Comparison of ENCODE assay signal across 8 mouse cellular contexts in the genomic region with DNA sequence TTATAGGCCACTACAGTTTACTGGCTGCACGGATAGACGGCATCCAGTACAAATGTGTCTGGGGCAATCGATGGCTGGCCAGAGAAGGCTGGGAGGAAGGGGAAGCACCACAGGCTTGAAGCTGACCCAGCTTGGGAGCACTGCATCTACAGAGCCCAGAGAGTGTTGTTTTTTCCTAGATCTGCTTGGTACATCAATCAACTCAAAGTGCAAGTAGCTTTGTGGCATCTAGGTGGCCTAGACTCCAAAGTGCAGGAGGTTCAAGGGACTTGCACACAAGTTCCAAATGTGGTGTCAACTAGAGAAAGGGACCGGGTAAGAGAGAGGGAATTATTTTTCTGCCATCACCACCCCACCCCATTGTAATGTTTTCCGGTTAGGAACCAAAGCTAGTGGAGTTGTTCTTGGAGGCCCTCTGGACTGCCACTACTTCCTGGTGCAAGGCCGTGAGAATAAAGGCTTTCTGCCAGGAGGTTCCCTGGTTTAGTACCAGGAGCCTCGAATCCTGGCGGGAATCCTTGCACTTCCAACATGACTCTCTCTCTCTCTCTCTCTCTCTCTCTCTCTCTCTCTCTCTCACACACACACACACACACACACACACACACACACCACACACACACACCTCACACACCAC. TPM values are rescaled to one million over a fixed set of nuclear protein-coding genes. Genes with fewer than 3 reads are reported as not detected.
DNase-seq lines count a peak whose midpoint lies in the region; ATAC-seq and TF ChIP-seq lines count a peak whose summit lies in the region.
"Had no signal": no experiment of that assay in that cellular context is flagged by ENCODE, and none has a peak within 500 bp of the region (broad histone marks: within the 10 kb centered on the region; RNA-seq: fewer than 3 reads in every experiment).

No protein-coding gene starts in this region.

- no peaks in the 10 kb centered on the region for H3K36me3 ChIP-seq in kidney, embryonic 15.5 days
- peaks cover 0 to 4% of the 10 kb centered on the region in 2 experiments; a peak in 1 of 4 replicates for H3K36me3 ChIP-seq in MEL (ENCODE audit: control insufficient read depth in 1 of 2, insufficient read depth in 2 of 2, low read length in 2 of 2)
- H3K36me3 ChIP-seq in forebrain, embryonic 15.5 days = no peaks in the 10 kb centered on the region
- H3K36me3 ChIP-seq in midbrain, embryonic 11.5 days (ENCODE audit: control insufficient read depth, insufficient read depth, low read length) = no peaks in the 10 kb centered on the region

- no peak for DNase-seq in kidney, adult 8-10 months
- DNase-seq in MEL (ENCODE audit: low read depth, low spot score) = peak; percentile 48
- no peak for DNase-seq in midbrain, embryonic 11.5 days (ENCODE audit: low spot score, missing footprints)
- no peak for DNase-seq in ovary, postnatal 10 days (ENCODE audit: low spot score)
- DNase-seq: cerebellum, adult 11 months had no signal

- TF ChIP-seq EP300 in MEL (IDR thresholded peaks at IDR 0.05; ENCODE audit: low read depth in 1 of 2, low read length in 2 of 2) = no peak

- peaks cover 73% of the 10 kb centered on the region for H3K4me1 ChIP-seq in kidney, embryonic 15.5 days
- peaks cover 0 to 16% of the 10 kb centered on the region in 2 experiments; a peak in 3 of 4 replicates for H3K4me1 ChIP-seq in MEL (ENCODE audit: control insufficient read depth in 1 of 2, insufficient read depth in 2 of 2, low read length in 2 of 2)
- peaks cover 44% of the 10 kb centered on the region for H3K4me1 ChIP-seq in forebrain, embryonic 15.5 days
- peaks cover 25% of the 10 kb centered on the region for H3K4me1 ChIP-seq in midbrain, embryonic 11.5 days (ENCODE audit: control insufficient read depth, insufficient read depth, low read length)

- H3K27me3 ChIP-seq in kidney, embryonic 15.5 days = peaks cover 94% of the 10 kb centered on the region
- no peaks in the 10 kb centered on the region for H3K27me3 ChIP-seq in MEL (ENCODE audit: control insufficient read depth in 1 of 2, insufficient read depth in 2 of 2, low read length in 2 of 2)
- peaks cover 40% of the 10 kb centered on the region for H3K27me3 ChIP-seq in forebrain, embryonic 15.5 days
- peaks cover 82% of the 10 kb centered on the region for H3K27me3 ChIP-seq in midbrain, embryonic 11.5 days (ENCODE audit: control insufficient read depth, insufficient read depth, low read length)

- peaks cover 13% of the 10 kb centered on the region for H3K79me2 ChIP-seq in MEL (ENCODE audit: control insufficient read depth, insufficient read depth, low read length, poor library complexity)

- ATAC-seq in kidney, embryonic 15.5 days (replicated peaks; ENCODE audit: low FRiP score) = no peak
- ATAC-seq in forebrain, embryonic 15.5 days (replicated peaks) = no peak
- ATAC-seq in midbrain, embryonic 11.5 days (ENCODE audit: low FRiP score) = no peak
- ATAC-seq in granulocyte monocyte progenitor cell, adult 5-6 weeks (replicated peaks; ENCODE audit: poor library complexity, severe bottlenecking) = no peak

- H3K9ac ChIP-seq in kidney, embryonic 15.5 days = no peak overlapping the region
- peak overlapping the region; percentile 89 for H3K9ac ChIP-seq in MEL (ENCODE audit: control insufficient read depth, low read depth, low read length, poor library complexity, severe bottlenecking)
- H3K9ac ChIP-seq in forebrain, embryonic 15.5 days (replicated peaks) = no peak overlapping the region
- H3K9ac ChIP-seq in midbrain, embryonic 11.5 days (ENCODE audit: low read length) = no peak overlapping the region

- H3K27ac ChIP-seq in kidney, embryonic 15.5 days = peak overlapping the region; percentile 82; the same call in 1 of the 2 replicates
- H3K27ac ChIP-seq in MEL (ENCODE audit: control insufficient read depth, low read depth, low read length) = peak overlapping the region; percentile 81; the same call in 1 of the 2 replicates
- H3K27ac ChIP-seq in forebrain, embryonic 15.5 days (replicated peaks) = no peak overlapping the region
- no peak overlapping the region for H3K27ac ChIP-seq in midbrain, embryonic 11.5 days (ENCODE audit: low read depth, low read length)

- no peaks in the 10 kb centered on the region for H3K9me3 ChIP-seq in kidney, embryonic 15.5 days (replicated peaks)
- no peaks in the 10 kb centered on the region for H3K9me3 ChIP-seq in MEL (replicated peaks; ENCODE audit: insufficient read depth, low read length)
- no peaks in the 10 kb centered on the region for H3K9me3 ChIP-seq in forebrain, embryonic 15.5 days
- no peaks in the 10 kb centered on the region for H3K9me3 ChIP-seq in midbrain, embryonic 11.5 days (ENCODE audit: control insufficient read depth, low read length)

- TF ChIP-seq POLR2A in MEL (IDR thresholded peaks at IDR 0.05; ENCODE audit: control insufficient read depth in 1 of 2, insufficient read depth in 1 of 2, low read depth in 1 of 2, low read length in 2 of 2, poor library complexity in 1 of 2) = no peak

- peak overlapping the region; percentile 74 for H3K4me2 ChIP-seq in kidney, embryonic 15.5 days
- H3K4me2 ChIP-seq in forebrain, embryonic 15.5 days (replicated peaks) = 0 out of 2 replicates have a peak overlapping the region, but pooled peaks have one; percentile 81
- H3K4me2 ChIP-seq in midbrain, embryonic 11.5 days = peak overlapping the region; percentile 52; the same call in 1 of the 2 replicates

- no peak overlapping the region for H3K4me3 ChIP-seq in kidney, embryonic 15.5 days (replicated peaks)
- peak overlapping the region; percentile 64 to 92 for H3K4me3 ChIP-seq in MEL (ENCODE audit: control insufficient read depth in 1 of 2, insufficient read depth in 1 of 2, low read depth in 2 of 2, low read length in 2 of 2)
- H3K4me3 ChIP-seq in forebrain, embryonic 15.5 days = no peak overlapping the region
- H3K4me3 ChIP-seq in midbrain, embryonic 11.5 days (ENCODE audit: low read depth, low read length) = no peak overlapping the region

- no peak for TF ChIP-seq RAD21 in MEL (IDR thresholded peaks at IDR 0.05; ENCODE audit: low read depth, low read length)

- WGBS in kidney, embryonic 15.5 days = 34% methylated on average over 8 of the region's 8 CpGs
- 44% methylated on average over 8 of the region's 8 CpGs for WGBS in forebrain, embryonic 15.5 days
- 36% methylated on average over 8 of the region's 8 CpGs for WGBS in midbrain, embryonic 11.5 days

- TF ChIP-seq CTCF in MEL (IDR thresholded peaks at IDR 0.05 in 2 of 3, conservative IDR thresholded peaks at IDR 0.05 in 1 of 3; ENCODE audit: control insufficient read depth in 1 of 3, insufficient read depth in 1 of 3, low read depth in 2 of 3, low read length in 3 of 3, poor library complexity in 1 of 3, severe bottlenecking in 1 of 3) = no peak

TF ChIP-seq in MEL, 35 proteins besides CTCF, POLR2A, EP300 and RAD21:
- TF ChIP-seq MXI1 (IDR thresholded peaks at IDR 0.05; ENCODE audit: low read depth, low read length) (no peak), TBP (IDR thresholded peaks at IDR 0.05; ENCODE audit: low read depth, low read length) (no peak)

RNA-seq across cellular contexts. Expression of gene Bcor, which starts 27.5 kb away (rescaled TPM):
- 18.8 and 19.3 TPM in 2 replicates for polyA plus RNA-seq in kidney, embryonic 15.5 days (2015; fragmentation: Nextera tagmentation; extraction: Ambion mirVana)
- total RNA-seq in MEL (2012; rRNA removed) = 61.6 and 72.2 TPM in 2 replicates
- polyA plus RNA-seq in MEL (2012; ENCODE audit: insufficient read depth in 1 of 2, insufficient read length in 2 of 2, low read depth in 1 of 2, low replicate concordance in 2 of 2, missing spikeins in 1 of 2) = 10 to 100 TPM; 44.6 to 88.7 TPM
- 18.6 and 18.8 TPM in 2 replicates for polyA plus RNA-seq in forebrain, embryonic 15.5 days (2015; fragmentation: Nextera tagmentation; extraction: Ambion mirVana)
- 26.3 and 27.7 TPM in 2 replicates for polyA plus RNA-seq in midbrain, embryonic 11.5 days (2014; fragmentation: Nextera tagmentation; extraction: Ambion mirVana)
- total RNA-seq in granulocyte monocyte progenitor cell, adult 5-6 weeks (2014; fragmentation: Nextera tagmentation) = 36.0 and 55.0 TPM in 2 replicates
- 30.6 and 32.7 TPM in 2 replicates for total RNA-seq in granulocyte monocyte progenitor cell, adult 5-6 weeks (2017)

Comparison
In these comparisons a context has a peak if more than half of its experiments do, and no peak if none do; other contexts are left out.
1. H3K27ac ChIP-seq: peak in kidney, embryonic 15.5 days (single experiment) and MEL (single experiment); none in forebrain, embryonic 15.5 days (single experiment) and midbrain, embryonic 11.5 days (single experiment).
2. H3K4me3 ChIP-seq: peak in MEL (2 of 2); none in kidney, embryonic 15.5 days (single experiment), forebrain, embryonic 15.5 days (single experiment) and midbrain, embryonic 11.5 days (single experiment).
3. Peak in every context shown above with its lines, with median percentiles within 50 percentile points of each other: H3K4me2 ChIP-seq.